Mouse (Mus musculus): Measurements from ENCODE around the gene Cyld.
"Not testable (repeated sequence)": the region's sequence is repeated elsewhere in the genome, so short reads cannot be mapped to it uniquely, and the experiment has no call there.

Cyld gene

DNA sequence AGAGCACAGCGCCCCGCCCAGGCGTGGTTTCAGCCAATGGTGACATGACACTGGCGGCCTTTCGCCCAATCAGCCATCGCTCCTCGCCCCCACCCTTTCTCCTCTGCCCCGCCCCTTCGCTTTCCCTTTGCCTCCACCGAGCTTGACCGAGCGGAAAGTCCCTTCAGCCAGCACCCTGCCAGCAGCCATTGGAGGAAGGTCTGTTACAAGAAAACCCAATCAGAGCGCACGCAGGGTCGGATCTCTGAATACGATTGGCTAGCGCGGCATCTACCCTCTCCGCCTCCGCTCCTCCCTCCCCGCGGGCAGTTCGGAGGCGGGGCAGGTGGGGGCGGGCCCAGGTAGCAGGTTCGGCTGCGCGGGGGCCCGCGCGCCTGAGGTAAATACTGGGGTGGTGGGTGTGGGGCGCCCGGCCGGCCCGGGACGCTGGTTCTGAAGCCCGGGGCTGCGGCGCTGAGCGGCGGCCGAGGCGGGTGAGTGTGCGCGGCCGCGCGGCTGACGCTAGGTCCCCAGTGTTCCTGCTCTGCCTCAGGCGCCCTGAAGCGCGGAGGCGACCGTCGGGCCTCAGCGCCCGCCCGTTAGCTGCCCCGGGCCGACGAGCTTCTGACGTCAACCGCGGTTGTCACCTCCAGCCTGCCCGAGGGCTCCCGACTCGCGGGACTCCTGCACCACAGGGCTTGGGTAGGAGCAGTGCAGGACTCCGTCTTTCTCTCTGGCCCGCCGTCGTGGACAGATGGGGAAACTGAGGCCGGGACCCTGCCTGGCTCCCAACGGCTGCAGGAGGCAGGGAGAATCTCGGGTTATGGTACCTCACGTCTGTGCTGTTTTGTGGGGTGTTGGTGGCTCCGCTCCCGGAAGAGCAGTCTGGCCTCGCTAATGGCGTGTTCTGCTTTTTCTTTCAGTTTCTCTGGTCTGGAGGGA is at the start of gene Cyld:
TSS of gene Cyld (plus strand) at position 308 of the 921 bp plus-strand sequence.
- peak; percentile 99 for DNase-seq (ENCODE audit: low spot score)

DNA sequence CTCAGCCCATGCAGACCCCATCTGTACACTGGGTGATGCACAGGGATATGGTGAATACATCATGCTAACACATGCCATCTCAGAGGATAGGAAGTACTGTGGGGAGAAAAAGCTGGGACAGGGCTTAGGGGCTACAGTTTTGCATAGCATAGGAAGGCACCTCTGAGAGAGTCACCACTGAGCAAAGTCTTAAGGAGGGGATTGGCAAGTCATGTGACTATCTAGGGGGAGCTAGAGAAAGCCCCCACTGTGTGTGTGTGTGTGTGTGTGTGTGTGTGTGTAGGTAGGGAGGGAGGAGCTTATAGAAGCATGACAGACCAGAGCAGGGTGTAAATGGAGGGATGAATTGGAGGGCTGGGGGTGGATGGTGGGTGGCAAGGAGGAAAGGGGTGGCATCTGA is 48.5 kb upstream of the Cyld start:
- no peak for DNase-seq (ENCODE audit: low spot score)

- DNase-seq (ENCODE audit: low spot score): no peak
Measured at GRCm38 (mm10) chr8:88650016-88650708, 46.7 kb upstream of the Cyld start.

DNA sequence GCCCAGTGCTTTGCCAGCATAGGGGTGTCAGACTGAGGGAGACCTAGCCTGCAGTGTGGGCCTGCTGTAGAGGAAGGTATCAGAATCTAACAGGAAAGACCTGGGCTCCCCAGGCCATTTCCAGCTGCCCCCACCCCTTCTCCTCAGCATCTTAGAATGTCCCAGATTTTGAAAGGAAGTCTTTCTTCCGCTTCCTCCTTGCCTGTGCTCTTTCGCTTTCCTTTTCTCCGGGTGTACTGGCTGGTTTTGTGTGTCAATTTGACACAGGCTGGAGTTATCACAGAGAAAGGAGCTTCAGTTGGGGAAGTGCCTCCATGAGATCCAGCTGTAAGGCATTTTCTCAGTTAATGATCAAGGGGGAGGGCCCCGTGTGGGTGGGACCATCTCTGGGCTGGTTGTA is 45.7 kb upstream of the Cyld start:
- not testable (repeated sequence) for DNase-seq (ENCODE audit: low spot score)

- DNase-seq (ENCODE audit: low spot score): peak; percentile 58
Measured at GRCm38 (mm10) chr8:88655334-88655733, 41.5 kb upstream of the Cyld start.

DNA sequence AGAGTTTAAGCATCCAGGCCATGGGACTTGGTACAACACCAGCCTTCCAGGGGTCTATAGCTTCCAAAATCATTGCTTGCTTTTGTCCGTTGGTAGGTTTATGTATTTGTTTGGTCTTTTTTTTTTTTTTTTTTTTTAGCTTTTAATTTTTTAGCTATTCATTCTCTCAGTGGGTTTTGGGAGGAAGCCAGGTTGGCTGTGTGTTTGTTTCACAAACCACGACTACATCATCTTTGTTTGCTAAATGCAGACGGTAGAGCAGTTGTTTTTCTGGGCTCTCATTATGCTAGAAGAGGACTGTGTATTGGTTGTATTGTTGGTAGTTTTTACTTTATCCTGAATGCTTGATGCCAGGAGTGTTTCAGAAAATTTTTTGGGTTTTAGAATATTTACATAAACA is 37.0 kb upstream of the Cyld start:
- no peak for DNase-seq (ENCODE audit: low spot score)

GRCm38 (mm10) chr8:88662401-88662821 is 34.4 kb upstream of the Cyld start:
- DNase-seq (ENCODE audit: low spot score): peak; percentile 34

GRCm38 (mm10) chr8:88664121-88664520 is 32.7 kb upstream of the Cyld start:
- no peak for DNase-seq (ENCODE audit: low spot score)

DNA sequence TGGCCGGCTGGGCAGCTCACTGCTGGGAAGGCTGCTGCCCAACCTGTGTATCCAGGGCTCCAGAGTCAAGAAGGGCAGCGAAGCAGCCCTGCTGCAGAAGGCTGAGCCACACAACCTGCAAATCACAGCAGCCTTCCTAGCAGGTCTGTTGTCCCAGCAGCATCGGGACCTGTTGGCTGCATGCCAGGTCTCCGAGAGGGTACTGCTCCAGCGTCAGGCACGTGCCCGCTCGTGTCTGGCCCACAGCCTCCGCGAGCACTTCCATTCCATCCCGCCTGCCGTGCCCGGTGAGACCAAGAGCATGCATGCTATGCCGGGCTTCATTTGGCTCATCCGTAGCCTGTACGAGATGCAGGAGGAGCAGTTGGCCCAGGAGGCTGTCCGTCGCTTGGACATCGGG is 31.9 kb upstream of the Cyld start:
- no peak for DNase-seq (ENCODE audit: low spot score)

- DNase-seq (ENCODE audit: low spot score): peak; percentile 18
Measured at GRCm38 (mm10) chr8:88666435-88666834, 30.4 kb upstream of the Cyld start.

DNA sequence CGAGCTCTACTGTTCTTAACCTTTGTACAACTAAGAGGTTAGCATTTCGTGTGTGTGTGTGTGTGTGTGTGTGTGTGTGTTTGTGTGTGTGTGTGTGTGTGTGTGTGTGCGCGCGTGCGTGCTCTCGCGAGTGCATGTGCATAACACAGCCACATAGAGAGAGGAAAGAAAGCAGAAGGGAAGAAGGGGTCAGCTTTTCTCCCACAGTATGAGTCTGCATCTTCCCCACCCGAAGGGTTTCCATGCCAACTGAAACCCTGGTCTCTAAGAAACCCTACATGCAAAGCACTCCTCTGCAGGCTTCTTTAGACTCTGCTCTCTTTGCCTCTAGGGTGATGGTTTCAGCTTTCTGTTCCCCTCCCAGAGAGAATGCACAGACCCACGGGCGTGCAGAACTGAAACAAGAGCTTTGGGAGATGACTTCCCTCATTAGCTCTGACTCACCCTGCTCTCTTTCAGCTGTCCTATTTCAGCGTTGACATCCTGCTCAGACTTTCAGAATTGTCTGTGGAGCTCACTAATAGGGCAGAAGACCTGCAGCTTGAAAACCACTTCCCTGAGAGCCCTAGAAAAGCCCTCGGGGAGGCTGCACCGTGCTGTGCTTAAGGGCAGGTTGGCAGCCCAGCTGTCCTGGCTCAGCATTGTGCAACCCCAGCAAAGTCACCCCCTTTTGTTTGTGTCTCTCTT is 28.3 kb upstream of the Cyld start:
- peak; percentile 55 for DNase-seq (ENCODE audit: low spot score)

DNA sequence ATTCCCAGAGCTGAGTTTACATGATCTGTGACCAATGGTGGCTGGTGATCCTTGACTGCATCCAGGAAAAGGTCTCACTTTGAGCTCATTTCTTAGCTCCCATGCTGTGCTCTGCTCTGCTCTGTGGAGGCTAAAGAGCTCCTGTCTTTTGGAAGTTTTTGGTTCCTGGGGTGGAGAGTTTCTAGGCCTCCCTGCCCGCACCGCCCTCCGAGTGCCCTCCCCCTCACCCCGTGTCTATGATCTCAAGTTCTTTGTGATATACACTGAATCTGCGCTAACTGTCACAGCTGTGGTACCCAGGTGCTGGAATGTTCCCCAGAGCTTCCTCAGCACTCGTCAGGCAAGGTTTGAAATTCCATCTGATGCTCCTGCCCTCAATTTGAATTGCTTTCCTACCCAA is 26.0 kb upstream of the Cyld start:
- no peak for DNase-seq (ENCODE audit: low spot score)

GRCm38 (mm10) chr8:88671575-88671974 is 25.3 kb upstream of the Cyld start:
- DNase-seq (ENCODE audit: low spot score): no peak

DNA sequence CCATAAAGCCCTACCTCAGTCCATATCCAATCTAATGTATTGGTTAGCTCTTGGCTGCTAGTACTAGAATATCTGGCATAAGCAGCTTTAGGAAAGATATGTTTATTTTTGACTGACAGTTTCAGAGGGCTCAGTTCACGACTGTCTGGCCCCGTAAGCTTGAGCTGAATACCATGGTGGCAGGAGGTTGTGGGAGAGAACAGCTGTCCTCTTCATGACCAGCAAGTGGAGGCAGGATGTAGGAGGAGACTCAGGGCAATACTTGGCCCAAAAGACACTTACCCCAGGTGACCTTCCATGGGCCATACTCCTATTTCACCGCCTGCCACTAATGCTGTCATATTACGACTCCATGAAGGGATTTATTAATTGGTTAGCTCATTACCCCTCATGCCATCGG is 23.0 kb upstream of the Cyld start:
- DNase-seq (ENCODE audit: low spot score): no peak

- DNase-seq (ENCODE audit: low spot score): no peak
Measured at GRCm38 (mm10) chr8:88675372-88676165, 21.3 kb upstream of the Cyld start.

GRCm38 (mm10) chr8:88677071-88677470 is 19.8 kb upstream of the Cyld start:
- DNase-seq (ENCODE audit: low spot score): no peak

DNA sequence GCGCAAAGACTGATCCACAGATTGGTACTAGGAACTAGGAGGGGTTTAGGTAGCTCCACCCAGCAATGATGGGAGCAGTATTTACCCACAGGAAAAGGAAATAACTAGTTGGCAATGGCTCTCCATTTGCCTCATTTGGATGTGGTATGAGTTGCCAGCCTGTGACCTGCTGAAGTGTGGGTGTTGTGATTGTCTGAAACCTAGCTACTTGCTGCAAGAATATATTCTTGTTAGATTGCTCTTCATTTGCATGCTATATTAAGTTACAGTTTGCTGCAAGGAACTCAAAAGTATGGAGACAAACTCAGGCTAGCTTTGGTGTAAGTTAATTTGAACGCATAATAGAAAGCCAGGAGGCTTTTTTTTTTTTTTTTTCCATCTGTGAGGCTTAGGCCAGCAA is 16.3 kb upstream of the Cyld start:
- DNase-seq (ENCODE audit: low spot score): no peak

- no peak for DNase-seq (ENCODE audit: low spot score)
Measured at GRCm38 (mm10) chr8:88681046-88681445, 15.8 kb upstream of the Cyld start.

- DNase-seq (ENCODE audit: low spot score): no peak
Measured at GRCm38 (mm10) chr8:88683656-88684289, 13.1 kb upstream of the Cyld start.

GRCm38 (mm10) chr8:88686226-88686905 is 10.5 kb upstream of the Cyld start:
- no peak for DNase-seq (ENCODE audit: low spot score)

DNA sequence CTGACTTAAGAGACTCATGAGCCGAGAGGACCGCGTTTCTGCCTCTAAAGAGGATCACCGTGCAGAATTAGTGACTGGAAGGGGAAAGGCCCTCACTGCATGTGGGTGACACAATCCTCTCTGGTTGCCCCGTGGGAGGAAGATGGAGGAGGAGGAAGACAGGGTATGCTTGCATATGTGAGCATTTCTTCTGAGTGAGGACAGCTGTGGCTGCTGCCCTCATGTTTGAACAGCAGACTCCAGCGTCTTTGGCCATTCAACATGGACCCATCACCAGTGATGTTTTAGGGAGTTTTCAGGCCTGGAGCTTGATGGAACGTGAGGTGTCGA is 10.0 kb upstream of the Cyld start:
- DNase-seq (ENCODE audit: low spot score): no peak

Data from layer of hippocampus, adult 11-12 months (tissue).